Mouse (Mus musculus): ENCODE data around the gene Olfr789.

Olfr789 gene

GRCm38 (mm10) chr10:129484452-129484851, at the start of gene Olfr789:
Gene Olfr789, plus strand, starts transcription at chr10:129484752.
- DNase-seq (ENCODE audit: low spot score) = no peak

DNA sequence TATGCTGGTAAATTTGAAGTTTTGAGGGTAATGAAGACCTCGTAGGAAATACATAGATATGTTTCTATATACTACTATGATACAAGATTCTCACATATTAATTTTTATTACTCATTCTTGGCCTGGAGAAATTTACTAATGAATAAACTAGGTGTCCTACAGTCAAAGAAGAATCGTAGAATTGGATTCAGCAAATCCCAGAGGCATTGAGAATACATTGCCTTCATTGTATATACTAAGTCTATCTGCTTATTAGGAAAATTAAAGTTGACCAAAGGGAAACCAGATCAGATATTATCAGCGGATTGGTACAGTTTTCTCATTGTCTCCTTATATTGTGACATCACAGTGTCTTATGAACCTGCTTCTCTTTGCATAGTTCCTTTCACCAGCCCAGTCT, 23.0 kb upstream of the Olfr789 start, which contains the start of gene Olfr787:
Gene Olfr787, plus strand, starts transcription at position 301 of the 400 bp plus-strand sequence.
- no peak for DNase-seq (ENCODE audit: low spot score)

GRCm38 (mm10) chr10:129470698-129471097, 13.9 kb upstream of the Olfr789 start, which contains the start of gene Olfr788:
Gene Olfr788, plus strand, starts transcription at chr10:129470998.
- no peak for DNase-seq (ENCODE audit: low spot score)

DNA sequence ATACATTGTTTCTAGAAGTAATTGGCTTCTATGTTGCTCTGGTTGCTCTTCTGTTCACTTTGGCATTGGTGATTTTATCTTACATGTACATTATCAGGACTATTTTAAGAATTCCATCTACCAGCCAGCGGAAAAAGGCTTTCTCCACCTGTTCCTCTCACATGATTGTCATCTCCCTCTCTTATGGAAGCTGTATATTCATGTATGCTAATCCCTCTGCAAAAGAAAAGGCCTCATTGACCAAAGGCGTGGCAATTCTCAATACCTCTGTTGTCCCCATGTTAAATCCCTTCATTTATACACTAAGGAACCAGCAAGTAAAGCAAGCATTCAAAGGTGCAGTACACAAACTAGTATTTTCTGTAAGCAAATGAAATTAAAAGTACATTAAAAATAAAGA, 11.3 kb upstream of the Olfr789 start:
- DNase-seq (ENCODE audit: low spot score) = no peak

DNA sequence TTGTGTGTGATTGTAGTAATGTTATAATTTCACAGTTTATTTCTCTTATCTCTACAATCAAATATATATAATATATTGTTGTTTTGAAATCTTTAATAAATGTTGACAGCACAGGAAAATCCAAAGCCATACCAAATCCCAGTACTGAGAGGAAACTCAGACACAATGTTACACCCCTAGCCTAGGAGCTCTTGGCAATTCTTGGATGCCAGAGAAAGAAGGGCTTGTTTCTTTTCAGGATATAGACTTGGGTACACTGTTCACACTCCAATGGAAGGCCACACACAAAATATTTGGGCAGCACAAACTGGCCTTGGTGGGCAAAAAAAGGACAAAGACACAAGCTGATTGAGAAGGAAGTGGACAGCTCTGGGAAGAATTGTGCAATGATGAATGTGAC, 10.8 kb upstream of the Olfr789 start:
- DNase-seq (ENCODE audit: low spot score) = no peak

- DNase-seq (ENCODE audit: low spot score) = no peak
Measured at GRCm38 (mm10) chr10:129490101-129490500, 5.5 kb downstream of the Olfr789 start.

- DNase-seq (ENCODE audit: low spot score) = no peak
Measured at GRCm38 (mm10) chr10:129498192-129498591, 13.6 kb downstream of the Olfr789 start, which contains the start of gene Olfr790. Gene Olfr790, plus strand, starts transcription at chr10:129498492.

GRCm38 (mm10) chr10:129521492-129521891, 36.9 kb downstream of the Olfr789 start, which contains the start of gene Olfr791:
Gene Olfr791, plus strand, starts transcription at chr10:129521792.
- DNase-seq (ENCODE audit: low spot score) = no peak

DNA sequence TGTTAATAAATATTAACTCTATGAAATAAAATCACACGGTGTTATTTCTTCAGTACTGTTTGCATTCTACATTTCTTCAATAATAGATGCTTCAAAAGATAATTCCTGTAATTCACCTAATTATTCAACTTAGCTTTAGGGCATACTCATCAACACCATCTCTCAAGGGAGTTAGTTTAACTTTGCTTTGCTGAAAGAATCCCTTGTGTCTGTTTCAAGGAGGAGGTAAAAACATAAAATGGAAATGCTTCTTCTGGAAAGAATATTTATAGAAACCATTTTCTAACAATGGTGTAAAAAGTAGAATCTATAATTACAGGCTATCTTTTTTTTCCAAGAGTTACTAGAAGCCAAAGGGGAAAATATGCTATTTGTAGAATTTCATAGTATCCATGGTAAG, 54.3 kb downstream of the Olfr789 start, which contains the start of gene Olfr792:
Gene Olfr792, plus strand, starts transcription at position 301 of the 400 bp plus-strand sequence.
- no peak for DNase-seq (ENCODE audit: low spot score)

All from spleen, adult 12 weeks (tissue).